Mouse (Mus musculus) liver, postnatal 0 days (tissue): Measurements from ENCODE around the gene Fem1b.

Source experiments
- CTCF ChIP-seq: sonication (generic); IDR thresholded peaks from 2 replicates; pipeline ENCODE4 v1.5.1; 2016; ENCODE audit warnings: antibody characterized with exemption, low read depth
- EP300 ChIP-seq: IDR thresholded peaks from 2 replicates; pipeline ENCODE4 v1.6.1; 2016; ENCODE audit warnings: antibody characterized with exemption, low read depth, mild to moderate bottlenecking

GRCm38 (mm10) chr9:62744558-62745275 lies 67.0 kb downstream of the Fem1b start:
- TF ChIP-seq CTCF (peak; percentile 84), EP300 (no peak)
